Mouse (Mus musculus) adipocyte (in vitro differentiated cells): ENCODE measurements around the gene Gm525.
"Not testable (repeated sequence)": the region's sequence is repeated elsewhere in the genome, so short reads cannot be mapped to it uniquely, and the experiment has no call there.

Source experiments
- DNase-seq: peaks from one replicate; pipeline ENCODE4 v3.0.0-alpha.2; 2016; ENCODE audit warnings: low spot score

Gm525 gene

GRCm38 (mm10) chr11:89073541-89073940, at the start of gene Gm525:
TSS of gene Gm525 (plus strand) at chr11:89073841.
- no peak for DNase-seq

- peak; percentile 99 for DNase-seq
Observed at GRCm38 (mm10) chr11:89024181-89024881, 49.3 kb upstream of the Gm525 start.

- peak; percentile 8 for DNase-seq
Observed at GRCm38 (mm10) chr11:89025603-89026002, 48.0 kb upstream of the Gm525 start.

- no peak for DNase-seq
Observed at GRCm38 (mm10) chr11:89026117-89026516, 47.5 kb upstream of the Gm525 start.

GRCm38 (mm10) chr11:89027955-89028361, 45.7 kb upstream of the Gm525 start:
- DNase-seq, result peak; percentile 24

GRCm38 (mm10) chr11:89028871-89029405, 44.7 kb upstream of the Gm525 start:
- no peak for DNase-seq

- DNase-seq, result no peak
Observed at GRCm38 (mm10) chr11:89030552-89030951, 43.1 kb upstream of the Gm525 start.

GRCm38 (mm10) chr11:89031189-89031588, 42.5 kb upstream of the Gm525 start:
- peak; percentile 39 for DNase-seq

GRCm38 (mm10) chr11:89034592-89034991, 39.0 kb upstream of the Gm525 start:
- no peak for DNase-seq

GRCm38 (mm10) chr11:89035552-89035951, 38.1 kb upstream of the Gm525 start:
- no peak for DNase-seq

GRCm38 (mm10) chr11:89038496-89038895, 35.1 kb upstream of the Gm525 start:
- no peak for DNase-seq

- DNase-seq, result peak; percentile 66
Observed at GRCm38 (mm10) chr11:89039325-89039724, 34.3 kb upstream of the Gm525 start.

GRCm38 (mm10) chr11:89041073-89041472, 32.6 kb upstream of the Gm525 start:
- not testable (repeated sequence) for DNase-seq

- peak; percentile 59 for DNase-seq
Observed at GRCm38 (mm10) chr11:89043046-89043445, 30.6 kb upstream of the Gm525 start.

- DNase-seq, result not testable (repeated sequence)
Observed at GRCm38 (mm10) chr11:89045501-89045900, 28.1 kb upstream of the Gm525 start.

GRCm38 (mm10) chr11:89046021-89046420, 27.6 kb upstream of the Gm525 start:
- no peak for DNase-seq

- no peak for DNase-seq
Observed at GRCm38 (mm10) chr11:89051767-89052166, 21.9 kb upstream of the Gm525 start.

GRCm38 (mm10) chr11:89055931-89056690, 17.5 kb upstream of the Gm525 start:
- DNase-seq, result peak; percentile 34

GRCm38 (mm10) chr11:89058515-89059270, 14.9 kb upstream of the Gm525 start:
- DNase-seq, result peak; percentile 31

GRCm38 (mm10) chr11:89059919-89060422, 13.7 kb upstream of the Gm525 start:
- peak; percentile 30 for DNase-seq

GRCm38 (mm10) chr11:89060423-89061089, 13.1 kb upstream of the Gm525 start:
- peak; percentile 92 for DNase-seq
